Mouse (Mus musculus) brain, embryonic 14.5 days (tissue): ENCODE results near the gene Cd19.

Experiments used
- CTCF ChIP-seq: fragments of 200-500 bp; IDR thresholded peaks from 2 replicates; pipeline ENCODE4 v1.5.1; 2012; ENCODE audit warnings: inconsistent platforms, mild to moderate bottlenecking, moderate library complexity, borderline replicate concordance; ENCODE audit not compliant: insufficient read depth, insufficient read length; ENCODE audit errors: extremely low read depth
- POLR2A ChIP-seq: fragments of 200-500 bp; IDR thresholded peaks from 2 replicates; pipeline ENCODE4 v1.6.1; 2012; ENCODE audit warnings: mild to moderate bottlenecking, inconsistent platforms, borderline replicate concordance; ENCODE audit not compliant: poor library complexity, insufficient read depth, insufficient read length, severe bottlenecking; ENCODE audit errors: extremely low read depth

DNA sequence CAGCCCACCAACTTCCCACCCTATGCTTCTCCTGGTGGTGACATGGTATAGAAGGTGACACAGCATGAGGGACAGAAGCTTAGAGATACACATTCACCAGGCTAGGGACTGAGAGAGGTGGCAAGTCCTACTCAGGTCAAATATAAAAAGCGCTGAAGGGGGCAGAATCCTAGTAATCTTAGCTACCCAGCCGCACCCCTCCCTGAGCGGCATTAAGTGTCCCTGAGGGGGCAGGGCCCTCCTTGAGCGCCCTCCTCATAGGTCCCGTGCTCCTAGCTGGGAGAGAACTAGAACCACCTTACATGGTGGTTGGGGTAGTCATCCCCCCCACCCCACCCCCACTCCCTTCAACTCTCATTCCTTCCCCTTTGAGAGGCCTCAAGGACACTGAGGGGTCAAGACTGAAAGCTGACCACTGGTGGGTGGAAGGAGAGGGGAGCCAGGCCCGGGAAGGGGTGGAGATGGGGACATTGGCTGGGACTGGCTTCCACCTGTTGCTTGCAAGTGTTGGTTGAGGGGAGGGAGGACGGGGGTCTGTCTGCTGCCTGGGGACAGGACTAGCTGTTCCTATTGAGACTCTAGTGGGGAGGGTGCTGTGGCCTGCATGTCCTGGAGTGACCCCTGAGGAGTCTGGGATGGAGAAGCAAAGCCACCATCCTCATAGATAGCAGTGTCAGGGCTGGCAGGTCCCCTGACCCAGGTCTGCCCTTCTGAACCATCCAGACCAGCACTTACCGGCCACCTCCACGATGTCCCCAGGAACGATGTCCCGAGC lies 44.3 kb upstream of the Cd19 start:
- TF ChIP-seq CTCF: no peak
- no peak for TF ChIP-seq POLR2A
